8 mouse cellular contexts compared by ENCODE assay signal in genomic region chr9:55540391-55540770, GRCm38 (mm10). TPM values are rescaled to one million over a fixed set of nuclear protein-coding genes. Genes with fewer than 3 reads are reported as not detected.
A peak's percentile ranks its signal among the peaks of the same experiment; 100 is the strongest.
DNase-seq lines count a peak whose midpoint lies in the region; ATAC-seq and TF ChIP-seq lines count a peak whose summit lies in the region.

No protein-coding gene starts in this region.

- H3K79me2 ChIP-seq in C2C12 (ENCODE audit: control insufficient read depth, insufficient read depth): no peaks in the 10 kb centered on the region

- peak overlapping the region; percentile 36 for H3ac ChIP-seq in C2C12 (ENCODE audit: control insufficient read depth, insufficient read length, low read depth)

- no peaks in the 10 kb centered on the region for H3K36me3 ChIP-seq in C2C12 (ENCODE audit: control insufficient read depth, insufficient read depth)
- no peaks in the 10 kb centered on the region for H3K36me3 ChIP-seq in forebrain, embryonic 16.5 days (ENCODE audit: control insufficient read depth, insufficient read depth)
- H3K36me3 ChIP-seq in limb, embryonic 12.5 days: no peaks in the 10 kb centered on the region
- H3K36me3 ChIP-seq in stomach, embryonic 15.5 days: no peaks in the 10 kb centered on the region

- H3K27ac ChIP-seq in forebrain, embryonic 16.5 days (ENCODE audit: low read length): no peak overlapping the region
- peak overlapping the region; percentile 50 for H3K27ac ChIP-seq in limb, embryonic 12.5 days
- H3K27ac ChIP-seq in stomach, embryonic 15.5 days: peak overlapping the region; percentile 57; the same call in 1 of the 2 replicates

- peak overlapping the region; percentile 35 for H3K4me3 ChIP-seq in C2C12 (ENCODE audit: insufficient read depth, poor library complexity, severe bottlenecking)
- peak overlapping the region; percentile 51 for H3K4me3 ChIP-seq in forebrain, embryonic 16.5 days (replicated peaks; ENCODE audit: low read length)
- peak overlapping the region; percentile 45 for H3K4me3 ChIP-seq in limb, embryonic 12.5 days (replicated peaks)
- H3K4me3 ChIP-seq in stomach, embryonic 15.5 days (replicated peaks): peak overlapping the region; percentile 48

- peaks cover 32% of the 10 kb centered on the region for H3K4me1 ChIP-seq in forebrain, embryonic 16.5 days (replicated peaks; ENCODE audit: control insufficient read depth, insufficient read depth, low read length)
- peaks cover 49% of the 10 kb centered on the region for H3K4me1 ChIP-seq in limb, embryonic 12.5 days (replicated peaks)
- H3K4me1 ChIP-seq in stomach, embryonic 15.5 days: peaks cover 45% of the 10 kb centered on the region

- H3K9ac ChIP-seq in forebrain, embryonic 16.5 days (replicated peaks; ENCODE audit: low read depth, low read length): peak overlapping the region; percentile 48
- peak overlapping the region; percentile 40 for H3K9ac ChIP-seq in limb, embryonic 12.5 days (replicated peaks)
- H3K9ac ChIP-seq in stomach, embryonic 15.5 days: peak overlapping the region; percentile 29

- H3K79me3 ChIP-seq in C2C12 (ENCODE audit: low read depth): no peaks in the 10 kb centered on the region

- ATAC-seq in forebrain, embryonic 16.5 days: no peak
- no peak for ATAC-seq in limb, embryonic 12.5 days (ENCODE audit: insufficient number of reproducible peaks, insufficient read depth, low FRiP score, low TSS enrichment, low read depth)
- ATAC-seq in stomach, embryonic 15.5 days (ENCODE audit: insufficient read depth, low FRiP score, low read depth): no peak

- WGBS in forebrain, embryonic 16.5 days: 0% methylated on average over 12 of the region's 12 CpGs
- under 1% methylated on average over 12 of the region's 12 CpGs for WGBS in limb, embryonic 12.5 days
- WGBS in stomach, embryonic 15.5 days: 2% methylated on average over 12 of the region's 12 CpGs

- H3K4me2 ChIP-seq in forebrain, embryonic 16.5 days (ENCODE audit: low read length): peak overlapping the region; percentile 80
- H3K4me2 ChIP-seq in limb, embryonic 12.5 days: peak overlapping the region; percentile 71
- peak overlapping the region; percentile 67 for H3K4me2 ChIP-seq in stomach, embryonic 15.5 days

- TF ChIP-seq CTCF in C2C12 (IDR thresholded peaks at IDR 0.05; ENCODE audit: control insufficient read depth, insufficient read depth, insufficient read length): no peak

- no peaks in the 10 kb centered on the region for H3K9me3 ChIP-seq in forebrain, embryonic 16.5 days (ENCODE audit: control insufficient read depth, low read length)
- H3K9me3 ChIP-seq in limb, embryonic 12.5 days: no peaks in the 10 kb centered on the region
- H3K9me3 ChIP-seq in stomach, embryonic 15.5 days: no peaks in the 10 kb centered on the region

- H3K27me3 ChIP-seq in C2C12 (ENCODE audit: control insufficient read depth, insufficient read depth, insufficient read length): no peaks in the 10 kb centered on the region
- peaks cover 56% of the 10 kb centered on the region for H3K27me3 ChIP-seq in forebrain, embryonic 16.5 days (replicated peaks; ENCODE audit: control insufficient read depth, insufficient read depth, low read length)
- H3K27me3 ChIP-seq in limb, embryonic 12.5 days: peaks cover 88% of the 10 kb centered on the region
- peaks cover 44% of the 10 kb centered on the region for H3K27me3 ChIP-seq in stomach, embryonic 15.5 days (replicated peaks)

- DNase-seq in embryo, embryonic 10.5 days (ENCODE audit: low spot score): peak; percentile 59
- no peak for DNase-seq in embryo, embryonic 9.5 days (ENCODE audit: extremely low spot score)
- DNase-seq in gastrocnemius, adult 8-10 months (ENCODE audit: low spot score in 2 of 2): no peak
- no peak for DNase-seq in spleen, adult 12 weeks (ENCODE audit: low spot score)

TF ChIP-seq in C2C12, 6 proteins besides CTCF, POLR2A, EP300 and RAD21:
- TF ChIP-seq MYOG (IDR thresholded peaks at IDR 0.05; ENCODE audit: control insufficient read depth, extremely low read depth, insufficient read length): no peak
- TF ChIP-seq USF1 (IDR thresholded peaks at IDR 0.05; ENCODE audit: low read depth): no peak
- TF ChIP-seq CEBPB (IDR thresholded peaks at IDR 0.05; ENCODE audit: low read depth): no peak
- no peak for TF ChIP-seq MYOD1 (IDR thresholded peaks at IDR 0.05; ENCODE audit: control insufficient read depth, insufficient read length, low read depth)
- no peak for TF ChIP-seq FOSL1 (IDR thresholded peaks at IDR 0.05; ENCODE audit: insufficient read depth, low read length, poor library complexity, severe bottlenecking)
- no peak for TF ChIP-seq MAX (IDR thresholded peaks at IDR 0.05)
TF ChIP-seq in C2C12: peak in this region for 0.

RNA-seq across cellular contexts. Expression of gene Isl2, which starts 1.9 kb away (rescaled TPM):
- polyA plus RNA-seq in C2C12 (2012; fragmentation: generic; extraction: Trizol): 4.8 TPM
- polyA plus RNA-seq in forebrain, embryonic 16.5 days (2015; fragmentation: Nextera tagmentation; extraction: Ambion mirVana): 0.18 and 0.37 TPM in 2 replicates
- polyA plus RNA-seq in limb, embryonic 12.5 days (2016; fragmentation: Nextera tagmentation; extraction: Ambion mirVana): 2.3 and 3.6 TPM in 2 replicates
- 5.7 and 8.1 TPM in 2 replicates for polyA plus RNA-seq in stomach, embryonic 15.5 days (2015; fragmentation: Nextera tagmentation; extraction: Ambion mirVana)
- under 1 TPM in 1 of 4 experiments, not detected in 3; 0.41 TPM for total RNA-seq in gastrocnemius, adult 8-10 months (2022)

RNA-seq across cellular contexts. Expression of gene Etfa, which starts 28.3 kb away (rescaled TPM):
- polyA plus RNA-seq in C2C12 (2012; fragmentation: generic; extraction: Trizol): 87.7 TPM
- 87.3 and 93.0 TPM in 2 replicates for polyA plus RNA-seq in forebrain, embryonic 16.5 days (2015; fragmentation: Nextera tagmentation; extraction: Ambion mirVana)
- 183 and 192 TPM in 2 replicates for polyA plus RNA-seq in limb, embryonic 12.5 days (2016; fragmentation: Nextera tagmentation; extraction: Ambion mirVana)
- 247 and 265 TPM in 2 replicates for polyA plus RNA-seq in stomach, embryonic 15.5 days (2015; fragmentation: Nextera tagmentation; extraction: Ambion mirVana)
- total RNA-seq in gastrocnemius, adult 8-10 months (2022): 100 to 1,000 TPM; 216 to 259 (median 240) TPM
